Mouse (Mus musculus): Measurements from ENCODE around the gene Iqgap2. TPM values are rescaled to one million over a fixed set of nuclear protein-coding genes. Genes with fewer than 3 reads are reported as not detected.

Iqgap2 gene
- polyA plus RNA-seq, 1 experiment, result 8.9 TPM

DNA sequence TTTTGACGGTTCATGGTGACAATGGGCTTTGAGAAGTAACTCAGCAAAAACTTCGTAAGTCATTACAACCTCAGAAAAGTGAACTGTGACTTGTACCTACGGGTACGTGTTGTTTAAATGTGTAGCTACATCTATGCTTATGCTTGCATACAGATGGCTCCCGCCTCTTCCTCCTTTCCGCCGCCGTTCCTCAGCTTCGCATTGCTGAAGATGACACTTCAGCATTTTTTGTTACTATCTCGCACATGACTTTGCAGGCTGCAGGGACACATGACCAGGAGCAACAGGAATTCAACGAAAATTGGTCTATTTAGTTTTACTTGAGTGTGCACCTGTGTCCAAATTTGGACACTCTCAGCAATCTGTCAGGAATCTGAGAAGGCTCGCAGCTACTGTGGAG lies 3.1 kb downstream of the Iqgap2 start:
- no peak for TF ChIP-seq POLR2A (IDR thresholded peaks at IDR 0.05; ENCODE audit: extremely low read depth, insufficient read depth, low read length)
- TF ChIP-seq CTCF (IDR thresholded peaks at IDR 0.05; ENCODE audit: extremely low read depth, insufficient read depth, low read length), result no peak
- no peaks in the 10 kb centered on the region for H3K4me1 ChIP-seq (ENCODE audit: control insufficient read depth, insufficient read depth, low read length)
- no peak overlapping the region for H3K27ac ChIP-seq (ENCODE audit: insufficient read depth, low read length)
- H3K4me3 ChIP-seq (ENCODE audit: insufficient read depth, low read length), result no peak overlapping the region

- Histone ChIP-seq H3K4me3 (ENCODE audit: insufficient read depth, low read length) (no peak overlapping the region), H3K4me1 (ENCODE audit: control insufficient read depth, insufficient read depth, low read length) (no peaks in the 10 kb centered on the region), H3K27ac (ENCODE audit: insufficient read depth, low read length) (no peak overlapping the region)
- no peak for TF ChIP-seq POLR2A (IDR thresholded peaks at IDR 0.05; ENCODE audit: extremely low read depth, insufficient read depth, low read length)
- TF ChIP-seq CTCF (IDR thresholded peaks at IDR 0.05; ENCODE audit: extremely low read depth, insufficient read depth, low read length), result no peak
These were observed 3.6 kb downstream of the Iqgap2 start for GRCm38 (mm10) chr13:95888170-95888569.

- Histone ChIP-seq H3K27ac (ENCODE audit: insufficient read depth, low read length) (no peak overlapping the region), H3K4me1 (ENCODE audit: control insufficient read depth, insufficient read depth, low read length) (no peaks in the 10 kb centered on the region), H3K4me3 (ENCODE audit: insufficient read depth, low read length) (no peak overlapping the region)
- TF ChIP-seq POLR2A (IDR thresholded peaks at IDR 0.05; ENCODE audit: extremely low read depth, insufficient read depth, low read length) (no peak), CTCF (IDR thresholded peaks at IDR 0.05; ENCODE audit: extremely low read depth, insufficient read depth, low read length) (no peak)
These were observed 4.3 kb downstream of the Iqgap2 start for GRCm38 (mm10) chr13:95887375-95887774.

DNA sequence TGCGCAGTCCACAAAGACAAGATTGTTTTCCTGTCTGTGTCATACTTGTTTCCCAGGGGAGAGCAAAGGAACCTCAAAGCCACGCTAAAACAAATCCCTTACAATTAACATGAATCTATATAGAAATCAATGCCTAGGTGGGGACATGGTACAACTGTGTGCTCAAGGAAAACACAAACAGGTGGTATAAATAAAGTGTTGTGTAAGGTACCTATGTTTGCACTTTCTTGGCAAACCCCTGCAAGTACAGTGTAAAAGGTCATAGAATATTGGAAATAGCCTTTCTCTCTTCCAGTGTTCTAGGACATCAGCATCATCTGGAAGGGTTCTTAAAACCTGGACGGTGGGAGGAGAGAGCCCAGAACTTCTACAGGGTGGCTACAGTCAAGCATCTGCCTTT lies 7.3 kb downstream of the Iqgap2 start:
- H3K27ac ChIP-seq (ENCODE audit: insufficient read depth, low read length), result no peak overlapping the region
- H3K4me3 ChIP-seq (ENCODE audit: insufficient read depth, low read length), result no peak overlapping the region
- TF ChIP-seq CTCF (IDR thresholded peaks at IDR 0.05; ENCODE audit: extremely low read depth, insufficient read depth, low read length), result no peak
- TF ChIP-seq POLR2A (IDR thresholded peaks at IDR 0.05; ENCODE audit: extremely low read depth, insufficient read depth, low read length), result no peak
- no peaks in the 10 kb centered on the region for H3K4me1 ChIP-seq (ENCODE audit: control insufficient read depth, insufficient read depth, low read length)

DNA sequence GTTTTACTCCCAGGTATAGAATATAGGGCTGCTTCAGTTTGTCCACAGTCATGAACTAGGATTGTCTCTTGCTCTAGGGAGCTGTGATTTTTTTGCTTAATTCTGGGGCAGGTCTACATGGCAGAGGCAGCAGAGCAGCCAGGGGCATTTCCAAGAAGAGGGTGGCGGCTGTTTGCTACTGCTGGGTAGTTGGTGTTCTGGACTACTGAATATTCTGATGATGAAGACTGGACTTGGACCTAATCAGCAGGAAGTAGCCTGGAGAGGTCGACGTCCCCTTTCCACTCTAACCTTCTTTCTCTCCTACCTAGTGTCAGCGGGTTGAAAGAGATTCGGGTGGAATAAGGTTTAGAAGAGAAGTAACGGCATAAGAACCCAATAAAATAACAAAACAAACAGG lies 9.7 kb downstream of the Iqgap2 start:
- Histone ChIP-seq H3K27ac (ENCODE audit: insufficient read depth, low read length) (no peak overlapping the region), H3K4me1 (ENCODE audit: control insufficient read depth, insufficient read depth, low read length) (no peaks in the 10 kb centered on the region), H3K4me3 (ENCODE audit: insufficient read depth, low read length) (no peak overlapping the region)
- TF ChIP-seq POLR2A (IDR thresholded peaks at IDR 0.05; ENCODE audit: extremely low read depth, insufficient read depth, low read length), result no peak
- no peak for TF ChIP-seq CTCF (IDR thresholded peaks at IDR 0.05; ENCODE audit: extremely low read depth, insufficient read depth, low read length)

DNA sequence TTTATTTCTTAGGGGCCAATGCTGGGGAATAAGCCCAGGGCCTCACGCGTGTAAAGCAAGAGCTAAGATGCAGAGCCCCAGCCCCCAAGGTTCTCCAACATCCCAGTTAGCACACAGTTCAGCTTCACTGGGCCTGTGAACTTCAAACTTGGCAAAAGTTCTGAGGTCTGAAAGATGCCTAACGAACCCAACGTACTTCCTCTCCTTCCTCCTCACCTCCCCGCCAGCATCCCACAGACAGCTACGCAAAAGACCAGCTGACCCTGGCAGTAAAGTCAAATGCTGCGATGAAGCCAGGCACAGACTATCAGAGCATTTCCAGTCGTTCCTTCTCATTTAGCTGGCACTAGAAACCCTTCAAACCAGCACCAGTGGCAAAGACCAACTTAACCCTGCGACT lies 10.3 kb downstream of the Iqgap2 start:
- Histone ChIP-seq H3K4me1 (ENCODE audit: control insufficient read depth, insufficient read depth, low read length) (no peaks in the 10 kb centered on the region), H3K27ac (ENCODE audit: insufficient read depth, low read length) (no peak overlapping the region), H3K4me3 (ENCODE audit: insufficient read depth, low read length) (no peak overlapping the region)
- TF ChIP-seq POLR2A (IDR thresholded peaks at IDR 0.05; ENCODE audit: extremely low read depth, insufficient read depth, low read length) (no peak), CTCF (IDR thresholded peaks at IDR 0.05; ENCODE audit: extremely low read depth, insufficient read depth, low read length) (no peak)

GRCm38 (mm10) chr13:95880633-95881032 lies 11.1 kb downstream of the Iqgap2 start:
- TF ChIP-seq CTCF (IDR thresholded peaks at IDR 0.05; ENCODE audit: extremely low read depth, insufficient read depth, low read length) (no peak), POLR2A (IDR thresholded peaks at IDR 0.05; ENCODE audit: extremely low read depth, insufficient read depth, low read length) (no peak)
- Histone ChIP-seq H3K4me3 (ENCODE audit: insufficient read depth, low read length) (no peak overlapping the region), H3K4me1 (ENCODE audit: control insufficient read depth, insufficient read depth, low read length) (no peaks in the 10 kb centered on the region), H3K27ac (ENCODE audit: insufficient read depth, low read length) (no peak overlapping the region)

GRCm38 (mm10) chr13:95871993-95872392 lies 19.7 kb downstream of the Iqgap2 start:
- H3K4me1 ChIP-seq (ENCODE audit: control insufficient read depth, insufficient read depth, low read length), result peaks cover 6% of the 10 kb centered on the region
- 0 out of 2 replicates have a peak overlapping the region, but pooled peaks have one; percentile 2 for H3K27ac ChIP-seq (ENCODE audit: insufficient read depth, low read length)
- H3K4me3 ChIP-seq (ENCODE audit: insufficient read depth, low read length), result no peak overlapping the region
- TF ChIP-seq CTCF (IDR thresholded peaks at IDR 0.05; ENCODE audit: extremely low read depth, insufficient read depth, low read length) (no peak), POLR2A (IDR thresholded peaks at IDR 0.05; ENCODE audit: extremely low read depth, insufficient read depth, low read length) (no peak)

- TF ChIP-seq CTCF (IDR thresholded peaks at IDR 0.05; ENCODE audit: extremely low read depth, insufficient read depth, low read length) (no peak), POLR2A (IDR thresholded peaks at IDR 0.05; ENCODE audit: extremely low read depth, insufficient read depth, low read length) (no peak)
- no peak overlapping the region for H3K4me3 ChIP-seq (ENCODE audit: insufficient read depth, low read length)
- H3K4me1 ChIP-seq (ENCODE audit: control insufficient read depth, insufficient read depth, low read length), result peaks cover 6% of the 10 kb centered on the region
- H3K27ac ChIP-seq (ENCODE audit: insufficient read depth, low read length), result no peak overlapping the region
These were observed 21.1 kb downstream of the Iqgap2 start for GRCm38 (mm10) chr13:95870626-95871025.

GRCm38 (mm10) chr13:95868896-95869540 lies 22.7 kb downstream of the Iqgap2 start:
- TF ChIP-seq POLR2A (IDR thresholded peaks at IDR 0.05; ENCODE audit: extremely low read depth, insufficient read depth, low read length) (no peak), CTCF (IDR thresholded peaks at IDR 0.05; ENCODE audit: extremely low read depth, insufficient read depth, low read length) (no peak)
- Histone ChIP-seq H3K27ac (ENCODE audit: insufficient read depth, low read length) (no peak overlapping the region), H3K4me3 (ENCODE audit: insufficient read depth, low read length) (no peak overlapping the region), H3K4me1 (ENCODE audit: control insufficient read depth, insufficient read depth, low read length) (peaks cover 6% of the 10 kb centered on the region)

Data from cortical plate, adult 2 months (tissue).